In genomic region chr7:84779276-84779825, GRCm38 (mm10) we compare ENCODE assay signal across 8 mouse cellular contexts.
DNase-seq lines count a peak whose midpoint lies in the region; ATAC-seq lines count a peak whose summit lies in the region.

No protein-coding gene starts in this region.

- peak; percentile 96 for DNase-seq in R1 (ENCODE audit: low read depth, low spot score)
- peak; percentile 92 to 94 for DNase-seq in cerebellum, postnatal 25 days
- DNase-seq in frontal cortex, postnatal 36 days (ENCODE audit: low spot score in 2 of 2) = peak; percentile 80 to 93
- peak; percentile 87 to 88 for DNase-seq in left cerebral cortex, adult 18-20 months (ENCODE audit: low spot score in 2 of 2)
- peak; percentile 88 for DNase-seq in right cerebral cortex, adult 18-20 months
- peak; percentile 47 for DNase-seq in urinary bladder, postnatal 10 days (ENCODE audit: low spot score)

- no peaks in the 10 kb centered on the region for H3K36me3 ChIP-seq in hindbrain, embryonic 16.5 days (ENCODE audit: control insufficient read depth, insufficient read depth, low read length)
- no peaks in the 10 kb centered on the region for H3K36me3 ChIP-seq in macrophage (ENCODE audit: inconsistent target)

- no peaks in the 10 kb centered on the region for H3K9me3 ChIP-seq in hindbrain, embryonic 16.5 days (ENCODE audit: control insufficient read depth, low read length)

- under 1% methylated on average over 30 of the region's 30 CpGs for WGBS in hindbrain, embryonic 16.5 days
- WGBS in macrophage (ENCODE audit: missing documents) = 2% methylated on average over 30 of the region's 30 CpGs

- peak overlapping the region; percentile 69 for H3K9ac ChIP-seq in hindbrain, embryonic 16.5 days (ENCODE audit: low read depth, low read length)

- peak overlapping the region; percentile 73 for H3K4me2 ChIP-seq in hindbrain, embryonic 16.5 days (ENCODE audit: low read length)

- no peaks in the 10 kb centered on the region for H3K4me1 ChIP-seq in hindbrain, embryonic 16.5 days (ENCODE audit: control insufficient read depth, insufficient read depth, low read depth, low read length)

- peak; percentile 98 for ATAC-seq in hindbrain, embryonic 16.5 days

- no peaks in the 10 kb centered on the region for H3K79me2 ChIP-seq in macrophage (ENCODE audit: inconsistent target)

- no peaks in the 10 kb centered on the region for H3K27me3 ChIP-seq in hindbrain, embryonic 16.5 days (replicated peaks; ENCODE audit: control insufficient read depth, insufficient read depth, low read length)

- peak overlapping the region; percentile 26; the same call in 1 of the 2 replicates for H3K27ac ChIP-seq in hindbrain, embryonic 16.5 days (ENCODE audit: low read depth, low read length)
- no peak overlapping the region for H3K27ac ChIP-seq in macrophage

- H3K4me3 ChIP-seq in hindbrain, embryonic 16.5 days (ENCODE audit: low read length) = peak overlapping the region; percentile 53
- peak overlapping the region; percentile 51 for H3K4me3 ChIP-seq in macrophage (ENCODE audit: inconsistent target)
